Mouse (Mus musculus) liver, embryonic 14.5 days (tissue): ENCODE data around the gene Prune2. TPM values are rescaled to one million over a fixed set of nuclear protein-coding genes. Genes with fewer than 3 reads are reported as not detected.

ENCODE experiments used
- ATAC-seq: fragments of 200-750 bp; cut with Nextera tagmentation; 2 replicates; pipeline ENCODE4 v1.8.0; 2017; ENCODE audit warnings: moderate number of reproducible peaks, mild to moderate bottlenecking, moderate library complexity; ENCODE audit not compliant: insufficient read depth
- DNase-seq, 3 experiments: peaks; one replicate each; pipeline ENCODE4 v3.0.0-alpha.2; 2012 to 2013; ENCODE audit warnings: low read depth in 3 of 3, low spot score in 3 of 3
- H3K27ac ChIP-seq: fragments of 300-500 bp; sonication (generic); 2 replicates; pipeline ENCODE4 v1.5.1; 2014; ENCODE audit warnings: moderate library complexity, mild to moderate bottlenecking, control low read depth, inconsistent platforms
- H3K27me3 ChIP-seq: fragments of 300-500 bp; sonication (generic); 2 replicates; pipeline ENCODE4 v1.6.1; 2014; ENCODE audit warnings: mild to moderate bottlenecking, low read length, moderate library complexity; ENCODE audit not compliant: control insufficient read depth, insufficient read depth
- H3K36me3 ChIP-seq: fragments of 300-500 bp; sonication (generic); replicated peaks from 2 replicates; pipeline ENCODE4 v1.6.1; 2014; ENCODE audit warnings: low read depth; ENCODE audit not compliant: control insufficient read depth, insufficient read depth
- H3K4me1 ChIP-seq, 2 experiments: fragments of 200-500 bp in 1 of 2; fragments of 300-500 bp in 1 of 2; sonication (generic) in 1 of 2; replicated peaks; 2 replicates each; pipeline ENCODE4 v1.6.1; 2012 to 2014; ENCODE audit warnings: antibody characterized with exemption in 1 of 2, inconsistent platforms in 1 of 2, low read length in 1 of 2; ENCODE audit not compliant: control insufficient read depth in 2 of 2, insufficient read depth in 2 of 2
- H3K4me2 ChIP-seq: fragments of 300-500 bp; sonication (generic); 2 replicates; pipeline ENCODE4 v1.6.1; 2014; ENCODE audit warnings: low read depth, mild to moderate bottlenecking, control low read depth, moderate library complexity
- H3K4me3 ChIP-seq, 2 experiments: fragments of 200-500 bp in 1 of 2; fragments of 300-500 bp in 1 of 2; sonication (generic) in 1 of 2; 2 replicates each; pipeline ENCODE4 v1.5.1; 2012 to 2014; ENCODE audit warnings: low read depth in 2 of 2, low read length in 2 of 2, mild to moderate bottlenecking in 2 of 2, control low read depth in 1 of 2, inconsistent platforms in 1 of 2, moderate library complexity in 1 of 2; ENCODE audit not compliant: insufficient read depth in 1 of 2
- H3K9ac ChIP-seq: fragments of 300-500 bp; sonication (generic); replicated peaks from 2 replicates; pipeline ENCODE4 v1.6.1; 2014; ENCODE audit warnings: mild to moderate bottlenecking, control low read depth, moderate library complexity
- H3K9me3 ChIP-seq: fragments of 300-500 bp; sonication (generic); 2 replicates; pipeline ENCODE4 v1.6.1; 2016; ENCODE audit warnings: low read length, mixed read lengths; ENCODE audit not compliant: control insufficient read depth
- CTCF ChIP-seq: IDR thresholded peaks from 2 replicates; pipeline ENCODE4 v1.5.1; 2016; ENCODE audit warnings: antibody characterized with exemption, low read depth, control low read depth
- EP300 ChIP-seq: IDR thresholded peaks from 2 replicates; pipeline ENCODE4 v1.6.1; 2016; ENCODE audit warnings: antibody characterized with exemption, low read depth
- WGBS: fragments of 180-500 bp; shearing (Covaris S2); extraction: QIAGEN DNeasy Blood & Tissue Kit; methylation state at CpG from one replicate; pipeline ENCODE4 v1.1.7; 2014; ENCODE audit not compliant: insufficient replicate concordance; 5-methylcytosine and 5-hydroxymethylcytosine counted together
- polyA plus RNA-seq, 2 experiments: library from polyadenylated mRNA; depleted of rRNA in 1 of 2; stranded (reverse) in 1 of 2; unstranded in 1 of 2; fragments of >200 nt; fragmentation: Nextera tagmentation in 1 of 2; extraction: Ambion mirVana in 1 of 2; gene quantifications; 2 replicates each; pipeline versions ENCODE4 v1.2.1 to v1.2.3; 2012 to 2014

Prune2 gene
- polyA plus RNA-seq, 2 experiments: 0.26 to 0.29 TPM

GRCm38 (mm10) chr19:17214896-17215520, 259.1 kb downstream of the Prune2 start:
- Histone ChIP-seq H3K4me3 (no peak overlapping the region), H3K9ac (no peak overlapping the region), H3K4me2 (no peak overlapping the region), H3K9me3 (no peaks in the 10 kb centered on the region), H3K36me3 (no peaks in the 10 kb centered on the region), H3K4me1 (no peaks in the 10 kb centered on the region), H3K27me3 (no peaks in the 10 kb centered on the region), H3K27ac (no peak overlapping the region)
- WGBS: 64% methylated on average over 13 of the region's 13 CpGs
- ATAC-seq: no peak
- DNase-seq: no peak
- TF ChIP-seq EP300 (no peak), CTCF (no peak)

GRCm38 (mm10) chr19:17218195-17218594, 262.3 kb downstream of the Prune2 start:
- Histone ChIP-seq H3K4me2 (no peak overlapping the region), H3K36me3 (no peaks in the 10 kb centered on the region), H3K27ac (no peak overlapping the region), H3K27me3 (no peaks in the 10 kb centered on the region), H3K4me1 (peaks cover 0 to 3% of the 10 kb centered on the region in 2 experiments; a peak in 1 of 4 replicates), H3K9me3 (no peaks in the 10 kb centered on the region), H3K4me3 (no peak overlapping the region), H3K9ac (no peak overlapping the region)
- TF ChIP-seq EP300 (no peak), CTCF (no peak)
- WGBS: 40% methylated on average over 3 of the region's 3 CpGs
- DNase-seq (no peak), ATAC-seq (no peak)

- H3K27ac ChIP-seq: no peak overlapping the region
- peaks cover 0 to 10% of the 10 kb centered on the region in 2 experiments; a peak in 2 of 4 replicates for H3K4me1 ChIP-seq
- ATAC-seq (no peak), DNase-seq (no peak)
- H3K9ac ChIP-seq: no peak overlapping the region
- TF ChIP-seq EP300 (no peak), CTCF (no peak)
- no peaks in the 10 kb centered on the region for H3K27me3 ChIP-seq
- 18% methylated on average over 4 of the region's 4 CpGs for WGBS
- no peaks in the 10 kb centered on the region for H3K36me3 ChIP-seq
- H3K4me2 ChIP-seq: no peak overlapping the region
- no peaks in the 10 kb centered on the region for H3K9me3 ChIP-seq
- no peak overlapping the region for H3K4me3 ChIP-seq
These were observed 267.9 kb downstream of the Prune2 start for GRCm38 (mm10) chr19:17223801-17224200.

- Histone ChIP-seq H3K27ac (no peak overlapping the region), H3K4me1 (peaks cover 0 to 10% of the 10 kb centered on the region in 2 experiments; a peak in 2 of 4 replicates)
- WGBS: 57% methylated on average over 5 of the region's 5 CpGs
These were observed 269.7 kb downstream of the Prune2 start for GRCm38 (mm10) chr19:17225570-17226083.

GRCm38 (mm10) chr19:17226096-17226495, 270.2 kb downstream of the Prune2 start:
- H3K9ac ChIP-seq: no peak overlapping the region
- peaks cover 0 to 10% of the 10 kb centered on the region in 2 experiments; a peak in 2 of 4 replicates for H3K4me1 ChIP-seq
- H3K27me3 ChIP-seq: no peaks in the 10 kb centered on the region
- 75% methylated on average over 8 of the region's 8 CpGs for WGBS
- ATAC-seq: no peak
- H3K4me3 ChIP-seq: no peak overlapping the region
- no peak overlapping the region for H3K27ac ChIP-seq
- no peak for TF ChIP-seq EP300
- no peak for TF ChIP-seq CTCF
- no peak for DNase-seq
- H3K36me3 ChIP-seq: no peaks in the 10 kb centered on the region
- H3K4me2 ChIP-seq: no peak overlapping the region
- no peaks in the 10 kb centered on the region for H3K9me3 ChIP-seq

More at GRCm38 (mm10) chr19:17225570-17226083, 269.7 kb downstream of the Prune2 start:
- no peak for TF ChIP-seq CTCF
- TF ChIP-seq EP300: no peak
- DNase-seq: no peak
- no peaks in the 10 kb centered on the region for H3K9me3 ChIP-seq
- no peak overlapping the region for H3K4me2 ChIP-seq
- no peak overlapping the region for H3K4me3 ChIP-seq
- H3K9ac ChIP-seq: no peak overlapping the region
- no peaks in the 10 kb centered on the region for H3K27me3 ChIP-seq
- no peaks in the 10 kb centered on the region for H3K36me3 ChIP-seq
- no peak for ATAC-seq
